Mouse (Mus musculus) intestine, embryonic 16.5 days (tissue): ENCODE results near the gene Rnase13. TPM values are rescaled to one million over a fixed set of nuclear protein-coding genes. Genes with fewer than 3 reads are reported as not detected.

Experiments used
- ATAC-seq: fragments of 200-750 bp; cut with Nextera tagmentation; 2 replicates; pipeline ENCODE4 v1.8.0; 2017; ENCODE audit warnings: moderate TSS enrichment, moderate library complexity
- H3K27ac ChIP-seq: fragments of 300-500 bp; sonication (generic); 2 replicates; pipeline ENCODE4 v1.5.1; 2014; ENCODE audit warnings: mild to moderate bottlenecking, low read length
- H3K27me3 ChIP-seq: fragments of 300-500 bp; sonication (generic); replicated peaks from 2 replicates; pipeline ENCODE4 v1.6.1; 2014; ENCODE audit warnings: low read length, control low read depth, mixed read lengths; ENCODE audit not compliant: control insufficient read depth, insufficient read depth
- H3K36me3 ChIP-seq: fragments of 300-500 bp; sonication (generic); 2 replicates; pipeline ENCODE4 v1.6.1; 2014; ENCODE audit warnings: low read length, control low read depth; ENCODE audit not compliant: control insufficient read depth, insufficient read depth
- H3K4me1 ChIP-seq: fragments of 300-500 bp; sonication (generic); 2 replicates; pipeline ENCODE4 v1.6.1; 2014; ENCODE audit warnings: low read length, control low read depth, mixed read lengths; ENCODE audit not compliant: control insufficient read depth, insufficient read depth
- H3K4me2 ChIP-seq: fragments of 300-500 bp; sonication (generic); 2 replicates; pipeline ENCODE4 v1.6.1; 2014; ENCODE audit warnings: low read depth, low read length, control low read depth
- H3K4me3 ChIP-seq: fragments of 300-500 bp; sonication (generic); 2 replicates; pipeline ENCODE4 v1.5.1; 2014; ENCODE audit warnings: mild to moderate bottlenecking, low read length
- H3K9ac ChIP-seq: fragments of 300-500 bp; sonication (generic); 2 replicates; pipeline ENCODE4 v1.6.1; 2014; ENCODE audit warnings: low read depth, low read length
- H3K9me3 ChIP-seq: fragments of 300-500 bp; sonication (generic); 2 replicates; pipeline ENCODE4 v1.6.1; 2016; ENCODE audit warnings: low read length, control low read depth; ENCODE audit not compliant: control insufficient read depth
- WGBS: fragments of 180-500 bp; shearing (Covaris S2); extraction: QIAGEN DNeasy Blood & Tissue Kit; methylation state at CpG from one replicate; pipeline ENCODE4 v1.1.7; 2014; 5-methylcytosine and 5-hydroxymethylcytosine counted together
- polyA plus RNA-seq: library from polyadenylated mRNA; unstranded; fragments of >200 nt; fragmentation: Nextera tagmentation; extraction: Ambion mirVana; gene quantifications from 2 replicates; pipeline ENCODE4 v1.2.1, GENCODE M21; 2015

Gene Rnase13
- not detected in 2 replicates for polyA plus RNA-seq

GRCm38 (mm10) chr14:51922571-51922865, at the start of gene Rnase13:
Rnase13 (minus strand) TSS chr14:51922773.
- Histone ChIP-seq H3K4me2 (no peak within 1 kb of the TSS), H3K9ac (no peak within 1 kb of the TSS), H3K4me3 (no peak within 1 kb of the TSS), H3K27ac (peak within 1 kb of the TSS; percentile 73), H3K4me1 (peaks cover 11% of the 10 kb centered on the region), H3K9me3 (no peaks in the 10 kb centered on the region), H3K27me3 (no peaks in the 10 kb centered on the region), H3K36me3 (no peaks in the 10 kb centered on the region)
- whole genome bisulfite sequencing: 92% methylated on average over 7 of the region's 7 CpGs
- no peak for ATAC-seq

GRCm38 (mm10) chr14:51967400-51967799, 44.8 kb upstream of the Rnase13 start:
- no peaks in the 10 kb centered on the region for H3K4me1 ChIP-seq
- no peak overlapping the region for H3K9ac ChIP-seq
- H3K27me3 ChIP-seq: no peaks in the 10 kb centered on the region
- H3K36me3 ChIP-seq: no peaks in the 10 kb centered on the region
- no peaks in the 10 kb centered on the region for H3K9me3 ChIP-seq
- H3K27ac ChIP-seq: no peak overlapping the region
- WGBS: 56% methylated on average over 3 of the region's 3 CpGs
- H3K4me3 ChIP-seq: no peak overlapping the region
- no peak overlapping the region for H3K4me2 ChIP-seq
- ATAC-seq: no peak

GRCm38 (mm10) chr14:51960316-51960715, 37.7 kb upstream of the Rnase13 start:
- ATAC-seq: 0 out of 2 replicates have a peak, but pooled peaks have one; percentile 48
- WGBS: 81% methylated on average over 2 of the region's 2 CpGs
- Histone ChIP-seq H3K9me3 (no peaks in the 10 kb centered on the region), H3K36me3 (no peaks in the 10 kb centered on the region), H3K4me3 (no peak overlapping the region), H3K4me2 (no peak overlapping the region), H3K27ac (no peak overlapping the region), H3K27me3 (no peaks in the 10 kb centered on the region), H3K9ac (no peak overlapping the region), H3K4me1 (no peaks in the 10 kb centered on the region)

- 81% methylated on average over 6 of the region's 6 CpGs for WGBS
Measured at GRCm38 (mm10) chr14:51943336-51943735, 20.8 kb upstream of the Rnase13 start.

GRCm38 (mm10) chr14:51942236-51942635, 19.7 kb upstream of the Rnase13 start:
- Histone ChIP-seq H3K4me2 (no peak overlapping the region), H3K36me3 (no peaks in the 10 kb centered on the region), H3K9ac (no peak overlapping the region), H3K9me3 (peaks cover 9% of the 10 kb centered on the region; the same call in 1 of the 2 replicates), H3K27me3 (no peaks in the 10 kb centered on the region), H3K4me3 (no peak overlapping the region), H3K27ac (no peak overlapping the region), H3K4me1 (peaks cover 6% of the 10 kb centered on the region)
- ATAC-seq: no peak
- 68% methylated on average over 7 of the region's 7 CpGs for WGBS

More at GRCm38 (mm10) chr14:51943336-51943735, 20.8 kb upstream of the Rnase13 start:
- peaks cover 6% of the 10 kb centered on the region for H3K4me1 ChIP-seq
- ATAC-seq: no peak
- 0 out of 2 replicates have a peak, but pooled peaks cover 4% of the 10 kb centered on the region for H3K9me3 ChIP-seq
- no peak overlapping the region for H3K9ac ChIP-seq
- H3K27me3 ChIP-seq: no peaks in the 10 kb centered on the region
- no peak overlapping the region for H3K4me2 ChIP-seq
- H3K36me3 ChIP-seq: no peaks in the 10 kb centered on the region
- H3K4me3 ChIP-seq: no peak overlapping the region
- no peak overlapping the region for H3K27ac ChIP-seq

GRCm38 (mm10) chr14:51941577-51941976, 19.0 kb upstream of the Rnase13 start:
- H3K4me3 ChIP-seq: no peak overlapping the region
- H3K27ac ChIP-seq: no peak overlapping the region
- WGBS: 67% methylated on average over 9 of the region's 9 CpGs
- H3K4me1 ChIP-seq: peaks cover 6% of the 10 kb centered on the region
- H3K9ac ChIP-seq: no peak overlapping the region
- H3K27me3 ChIP-seq: no peaks in the 10 kb centered on the region
- ATAC-seq: peak; percentile 28; the same call in 1 of the 2 replicates
- no peak overlapping the region for H3K4me2 ChIP-seq
- H3K36me3 ChIP-seq: no peaks in the 10 kb centered on the region
- peaks cover 9% of the 10 kb centered on the region; the same call in 1 of the 2 replicates for H3K9me3 ChIP-seq

- Histone ChIP-seq H3K4me2 (no peak overlapping the region), H3K4me1 (peaks cover 6% of the 10 kb centered on the region), H3K4me3 (no peak overlapping the region), H3K9ac (no peak overlapping the region), H3K27ac (no peak overlapping the region), H3K27me3 (no peaks in the 10 kb centered on the region), H3K36me3 (no peaks in the 10 kb centered on the region), H3K9me3 (peaks cover 9% of the 10 kb centered on the region; the same call in 1 of the 2 replicates)
- ATAC-seq: peak; percentile 71
- 36% methylated on average over 8 of the region's 8 CpGs for WGBS
Measured at GRCm38 (mm10) chr14:51940944-51941560, 18.5 kb upstream of the Rnase13 start.

- no peak for ATAC-seq
- H3K4me3 ChIP-seq: no peak overlapping the region
- H3K36me3 ChIP-seq: no peaks in the 10 kb centered on the region
- 88% methylated on average over 9 of the region's 9 CpGs for WGBS
- H3K4me1 ChIP-seq: peaks cover 6% of the 10 kb centered on the region
- H3K4me2 ChIP-seq: no peak overlapping the region
- H3K27me3 ChIP-seq: no peaks in the 10 kb centered on the region
- no peak overlapping the region for H3K27ac ChIP-seq
- H3K9ac ChIP-seq: no peak overlapping the region
- H3K9me3 ChIP-seq: peaks cover 13% of the 10 kb centered on the region; the same call in 1 of the 2 replicates
Measured at GRCm38 (mm10) chr14:51939005-51939404, 16.4 kb upstream of the Rnase13 start.

- Histone ChIP-seq H3K27ac (peak overlapping the region; percentile 58), H3K36me3 (no peaks in the 10 kb centered on the region), H3K27me3 (no peaks in the 10 kb centered on the region), H3K9me3 (0 out of 2 replicates have a peak, but pooled peaks cover 4% of the 10 kb centered on the region), H3K4me1 (peaks cover 11% of the 10 kb centered on the region), H3K4me2 (no peak overlapping the region), H3K4me3 (no peak overlapping the region), H3K9ac (no peak overlapping the region)
- WGBS: 38% methylated on average over 10 of the region's 10 CpGs
- peak; percentile 89 for ATAC-seq
Measured at GRCm38 (mm10) chr14:51932092-51933020, 9.8 kb upstream of the Rnase13 start.
